Mouse (Mus musculus): ENCODE data around the gene Cwf19l1. TPM values are rescaled to one million over a fixed set of nuclear protein-coding genes. Genes with fewer than 3 reads are reported as not detected.

Cwf19l1 gene
- polyA plus RNA-seq, 1 experiment from 2014 or later, result 27.3 TPM

- Histone ChIP-seq H3K27ac (ENCODE audit: low read length) (no peak overlapping the region), H3K9me3 (ENCODE audit: control insufficient read depth, low read length) (no peaks in the 10 kb centered on the region), H3K4me3 (ENCODE audit: low read length) (no peak overlapping the region), H3K27me3 (replicated peaks; ENCODE audit: control insufficient read depth, insufficient read depth, low read length) (no peaks in the 10 kb centered on the region), H3K36me3 (ENCODE audit: control insufficient read depth, insufficient read depth, low read length) (peaks cover 5% of the 10 kb centered on the region; the same call in 1 of the 2 replicates), H3K4me1 (ENCODE audit: control insufficient read depth, insufficient read depth, low read length) (peaks cover 2% of the 10 kb centered on the region; the same call in 1 of the 2 replicates), H3K4me2 (ENCODE audit: low read depth, low read length) (no peak overlapping the region), H3K9ac (ENCODE audit: low read depth, low read length) (no peak overlapping the region)
- no peak for ATAC-seq
- WGBS, result 84% methylated on average over 11 of the region's 11 CpGs
Observed at GRCm38 (mm10) chr19:44074986-44075385, 60.7 kb downstream of the Cwf19l1 start.

GRCm38 (mm10) chr19:44071166-44071565, 64.5 kb downstream of the Cwf19l1 start:
- WGBS, result 60% methylated on average over 5 of the region's 5 CpGs
- Histone ChIP-seq H3K4me2 (ENCODE audit: low read depth, low read length) (no peak overlapping the region), H3K4me1 (ENCODE audit: control insufficient read depth, insufficient read depth, low read length) (peaks cover 9% of the 10 kb centered on the region), H3K36me3 (ENCODE audit: control insufficient read depth, insufficient read depth, low read length) (no peaks in the 10 kb centered on the region), H3K9ac (ENCODE audit: low read depth, low read length) (no peak overlapping the region), H3K4me3 (ENCODE audit: low read length) (no peak overlapping the region), H3K27me3 (replicated peaks; ENCODE audit: control insufficient read depth, insufficient read depth, low read length) (no peaks in the 10 kb centered on the region), H3K9me3 (ENCODE audit: control insufficient read depth, low read length) (no peaks in the 10 kb centered on the region), H3K27ac (ENCODE audit: low read length) (no peak overlapping the region)
- no peak for ATAC-seq

DNA sequence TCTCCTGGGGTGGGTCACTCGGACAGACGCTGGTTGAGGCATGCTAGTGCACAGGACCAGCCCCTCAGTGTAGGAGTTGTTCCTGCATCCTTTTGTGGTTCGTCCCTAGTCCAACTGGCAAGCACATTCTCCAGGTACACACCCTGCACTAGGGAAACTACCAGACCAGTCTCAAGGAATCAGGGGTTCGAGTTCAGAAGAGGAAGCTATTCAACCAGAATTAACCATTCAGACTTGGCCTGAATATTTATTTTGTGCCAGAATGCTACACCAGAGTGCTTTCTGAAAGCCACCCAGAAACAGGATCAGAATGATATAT, 65.8 kb downstream of the Cwf19l1 start:
- ATAC-seq, result no peak
- peaks cover 11% of the 10 kb centered on the region for H3K4me1 ChIP-seq (ENCODE audit: control insufficient read depth, insufficient read depth, low read length)
- H3K27ac ChIP-seq (ENCODE audit: low read length), result peak overlapping the region; percentile 46; the same call in 1 of the 2 replicates
- H3K4me3 ChIP-seq (ENCODE audit: low read length), result peak overlapping the region; percentile 67
- H3K9me3 ChIP-seq (ENCODE audit: control insufficient read depth, low read length), result no peaks in the 10 kb centered on the region
- no peaks in the 10 kb centered on the region for H3K36me3 ChIP-seq (ENCODE audit: control insufficient read depth, insufficient read depth, low read length)
- H3K27me3 ChIP-seq (replicated peaks; ENCODE audit: control insufficient read depth, insufficient read depth, low read length), result no peaks in the 10 kb centered on the region
- 7% methylated on average over 4 of the region's 4 CpGs for WGBS
- H3K4me2 ChIP-seq (ENCODE audit: low read depth, low read length), result peak overlapping the region; percentile 77
- H3K9ac ChIP-seq (ENCODE audit: low read depth, low read length), result peak overlapping the region; percentile 86

DNA sequence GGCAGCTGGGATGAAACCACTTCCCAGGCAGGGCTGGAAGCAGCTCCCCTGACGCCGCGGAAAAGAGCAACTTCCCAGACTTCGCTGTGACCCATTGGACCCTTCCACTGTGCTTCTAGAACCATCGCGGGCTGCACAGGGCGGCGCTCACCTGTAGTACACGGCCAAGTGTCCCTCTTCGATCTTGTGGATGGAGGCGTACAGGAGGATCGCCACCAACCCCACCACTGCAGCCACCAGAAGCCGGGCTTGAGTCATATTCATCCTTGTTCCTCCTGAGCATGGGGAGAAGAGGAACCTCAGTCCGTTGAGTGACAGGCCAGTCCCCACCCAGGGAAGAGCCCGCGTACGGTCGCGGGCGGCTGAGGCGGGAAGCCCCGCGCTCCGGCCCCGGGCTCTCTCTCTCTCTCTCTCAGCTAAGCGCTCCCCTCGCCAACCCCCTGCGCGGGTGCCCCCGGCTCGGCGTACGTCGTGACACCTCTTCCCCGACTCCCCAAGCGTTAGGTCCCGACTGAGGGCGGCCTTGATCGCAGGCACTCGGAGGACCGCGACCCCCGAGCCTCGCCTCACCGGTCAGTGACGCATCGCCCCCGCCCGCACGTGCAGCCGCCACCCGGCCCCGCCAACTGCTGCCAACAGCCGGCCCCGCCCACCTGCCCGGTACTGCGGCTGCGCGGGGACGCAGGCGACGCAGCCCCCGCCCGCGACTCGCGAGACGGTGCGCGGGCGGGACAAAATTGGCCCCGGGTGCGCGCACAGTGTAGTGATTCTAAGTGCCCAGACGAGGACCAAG, 66.4 kb downstream of the Cwf19l1 start, which contains the start of gene Erlin1:
Gene Erlin1 (minus strand): TSS at position 665 of the 793 bp plus-strand sequence.
- no peaks in the 10 kb centered on the region for H3K9me3 ChIP-seq (ENCODE audit: control insufficient read depth, low read length)
- H3K9ac ChIP-seq (ENCODE audit: low read depth, low read length), result peak within 1 kb of the TSS; percentile 86
- peak within 1 kb of the TSS; percentile 67 for H3K4me3 ChIP-seq (ENCODE audit: low read length)
- H3K36me3 ChIP-seq (ENCODE audit: control insufficient read depth, insufficient read depth, low read length), result no peaks in the 10 kb centered on the region
- H3K27me3 ChIP-seq (replicated peaks; ENCODE audit: control insufficient read depth, insufficient read depth, low read length), result no peaks in the 10 kb centered on the region
- H3K4me1 ChIP-seq (ENCODE audit: control insufficient read depth, insufficient read depth, low read length), result peaks cover 11% of the 10 kb centered on the region
- under 1% methylated on average over 68 of the region's 75 CpGs for WGBS
- H3K27ac ChIP-seq (ENCODE audit: low read length), result peak within 1 kb of the TSS; percentile 75
- ATAC-seq, result peak; percentile 91
- peak within 1 kb of the TSS; percentile 77 for H3K4me2 ChIP-seq (ENCODE audit: low read depth, low read length)

GRCm38 (mm10) chr19:44068232-44068631, 67.4 kb downstream of the Cwf19l1 start:
- H3K9ac ChIP-seq (ENCODE audit: low read depth, low read length), result no peak overlapping the region
- ATAC-seq, result no peak
- peak overlapping the region; percentile 67 for H3K4me3 ChIP-seq (ENCODE audit: low read length)
- H3K27ac ChIP-seq (ENCODE audit: low read length), result no peak overlapping the region
- no peaks in the 10 kb centered on the region for H3K27me3 ChIP-seq (replicated peaks; ENCODE audit: control insufficient read depth, insufficient read depth, low read length)
- no peaks in the 10 kb centered on the region for H3K36me3 ChIP-seq (ENCODE audit: control insufficient read depth, insufficient read depth, low read length)
- 82% methylated on average over 4 of the region's 4 CpGs for WGBS
- peaks cover 11% of the 10 kb centered on the region for H3K4me1 ChIP-seq (ENCODE audit: control insufficient read depth, insufficient read depth, low read length)
- H3K4me2 ChIP-seq (ENCODE audit: low read depth, low read length), result peak overlapping the region; percentile 77; the same call in 1 of the 2 replicates
- H3K9me3 ChIP-seq (ENCODE audit: control insufficient read depth, low read length), result no peaks in the 10 kb centered on the region

DNA sequence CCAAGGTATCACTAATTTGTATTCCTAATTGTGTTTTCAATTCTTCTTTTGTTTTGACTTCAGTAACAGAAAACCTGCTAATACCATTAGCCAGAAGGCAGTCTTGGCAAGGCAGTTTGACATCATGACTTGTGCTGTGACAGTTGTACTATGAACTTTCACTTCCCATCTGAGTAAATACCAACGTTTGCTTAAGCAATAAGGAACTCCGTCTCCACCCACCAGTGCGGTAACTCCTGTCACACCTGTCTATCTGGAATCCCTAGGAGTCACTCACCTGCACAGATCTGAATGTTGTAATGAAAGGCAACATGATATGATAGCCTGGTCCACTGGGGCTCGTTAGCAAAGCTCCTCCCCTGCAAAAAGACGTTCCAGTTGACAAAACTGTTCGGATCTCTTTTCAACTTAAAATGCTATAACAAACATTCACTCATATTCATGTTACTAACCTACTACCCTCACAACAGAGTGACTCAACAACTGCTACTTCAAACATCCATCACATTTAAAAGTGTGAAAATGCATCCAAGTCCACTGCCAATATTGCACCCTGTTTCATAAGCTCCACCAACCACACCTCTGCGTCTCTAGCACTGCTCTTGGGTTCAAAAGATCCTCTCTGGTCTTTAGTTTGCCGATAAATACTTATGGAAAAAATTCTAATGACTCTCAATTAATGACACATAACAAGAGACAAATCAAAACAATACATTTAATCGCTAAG, 68.2 kb downstream of the Cwf19l1 start:
- 0 out of 2 replicates have a peak overlapping the region, but pooled peaks have one; percentile 77 for H3K4me2 ChIP-seq (ENCODE audit: low read depth, low read length)
- no peak overlapping the region for H3K4me3 ChIP-seq (ENCODE audit: low read length)
- no peaks in the 10 kb centered on the region for H3K9me3 ChIP-seq (ENCODE audit: control insufficient read depth, low read length)
- H3K27ac ChIP-seq (ENCODE audit: low read length), result no peak overlapping the region
- H3K36me3 ChIP-seq (ENCODE audit: control insufficient read depth, insufficient read depth, low read length), result no peaks in the 10 kb centered on the region
- peaks cover 11% of the 10 kb centered on the region for H3K4me1 ChIP-seq (ENCODE audit: control insufficient read depth, insufficient read depth, low read length)
- H3K9ac ChIP-seq (ENCODE audit: low read depth, low read length), result no peak overlapping the region
- 70% methylated on average over 9 of the region's 9 CpGs for WGBS
- no peaks in the 10 kb centered on the region for H3K27me3 ChIP-seq (replicated peaks; ENCODE audit: control insufficient read depth, insufficient read depth, low read length)
- ATAC-seq, result peak; percentile 69

GRCm38 (mm10) chr19:44064734-44065133, 70.9 kb downstream of the Cwf19l1 start:
- Histone ChIP-seq H3K9ac (ENCODE audit: low read depth, low read length) (no peak overlapping the region), H3K27me3 (replicated peaks; ENCODE audit: control insufficient read depth, insufficient read depth, low read length) (no peaks in the 10 kb centered on the region), H3K27ac (ENCODE audit: low read length) (no peak overlapping the region), H3K9me3 (ENCODE audit: control insufficient read depth, low read length) (no peaks in the 10 kb centered on the region), H3K4me1 (ENCODE audit: control insufficient read depth, insufficient read depth, low read length) (peaks cover 7% of the 10 kb centered on the region; the same call in 1 of the 2 replicates), H3K36me3 (ENCODE audit: control insufficient read depth, insufficient read depth, low read length) (0 out of 2 replicates have a peak, but pooled peaks cover 3% of the 10 kb centered on the region), H3K4me3 (ENCODE audit: low read length) (no peak overlapping the region), H3K4me2 (ENCODE audit: low read depth, low read length) (no peak overlapping the region)
- no peak for ATAC-seq
- WGBS, result 91% methylated on average over 2 of the region's 2 CpGs

DNA sequence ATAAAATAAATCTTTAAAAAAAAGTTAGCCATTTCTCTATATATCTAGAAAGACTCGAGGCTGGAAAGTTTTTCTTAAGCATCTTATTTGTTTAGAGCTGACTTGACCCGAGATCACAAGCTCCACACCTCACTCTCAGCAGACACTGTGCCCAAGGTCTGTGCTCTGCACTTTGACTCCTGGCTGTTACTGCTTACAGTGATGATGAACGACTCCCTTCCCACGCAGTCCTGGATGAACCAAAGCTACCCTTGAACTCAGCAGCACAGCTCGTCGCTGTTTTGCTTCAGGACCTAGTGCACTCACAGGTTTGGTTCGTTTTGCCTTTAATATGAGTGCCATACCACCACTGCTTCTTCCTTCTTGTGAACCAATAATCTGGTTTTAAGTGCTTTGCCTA, 71.9 kb downstream of the Cwf19l1 start:
- 79% methylated on average over 7 of the region's 7 CpGs for WGBS
- Histone ChIP-seq H3K9me3 (ENCODE audit: control insufficient read depth, low read length) (no peaks in the 10 kb centered on the region), H3K4me2 (ENCODE audit: low read depth, low read length) (no peak overlapping the region), H3K9ac (ENCODE audit: low read depth, low read length) (no peak overlapping the region), H3K36me3 (ENCODE audit: control insufficient read depth, insufficient read depth, low read length) (0 out of 2 replicates have a peak, but pooled peaks cover 3% of the 10 kb centered on the region), H3K4me1 (ENCODE audit: control insufficient read depth, insufficient read depth, low read length) (peaks cover 7% of the 10 kb centered on the region; the same call in 1 of the 2 replicates), H3K27ac (ENCODE audit: low read length) (no peak overlapping the region), H3K4me3 (ENCODE audit: low read length) (no peak overlapping the region), H3K27me3 (replicated peaks; ENCODE audit: control insufficient read depth, insufficient read depth, low read length) (no peaks in the 10 kb centered on the region)
- peak; percentile 47; the same call in 1 of the 2 replicates for ATAC-seq

- Histone ChIP-seq H3K9ac (ENCODE audit: low read depth, low read length) (no peak overlapping the region), H3K4me2 (ENCODE audit: low read depth, low read length) (no peak overlapping the region), H3K9me3 (ENCODE audit: control insufficient read depth, low read length) (no peaks in the 10 kb centered on the region), H3K36me3 (ENCODE audit: control insufficient read depth, insufficient read depth, low read length) (0 out of 2 replicates have a peak, but pooled peaks cover 3% of the 10 kb centered on the region), H3K27ac (ENCODE audit: low read length) (no peak overlapping the region), H3K4me1 (ENCODE audit: control insufficient read depth, insufficient read depth, low read length) (peaks cover 2% of the 10 kb centered on the region; the same call in 1 of the 2 replicates), H3K4me3 (ENCODE audit: low read length) (no peak overlapping the region), H3K27me3 (replicated peaks; ENCODE audit: control insufficient read depth, insufficient read depth, low read length) (no peaks in the 10 kb centered on the region)
- WGBS, result 85% methylated on average over 3 of the region's 3 CpGs
- ATAC-seq, result no peak
Observed at GRCm38 (mm10) chr19:44060226-44060625, 75.5 kb downstream of the Cwf19l1 start.
